Mouse (Mus musculus): ENCODE measurements around the gene Zfp595. TPM values are rescaled to one million over a fixed set of nuclear protein-coding genes. Genes with fewer than 3 reads are reported as not detected.

Gene Zfp595
- polyA plus RNA-seq, 1 experiment: 1.8 TPM

Other genes starting within 250 kb of the Zfp595 start
- gene Zfp708, start 234.6 kb downstream of the Zfp595 start, polyA plus RNA-seq (2012; ENCODE audit: insufficient read depth, insufficient read length, missing spikeins): 1.7 TPM in 1 of 2 replicates, not detected in the other
- gene Gm28557, start 224.0 kb downstream of the Zfp595 start, polyA plus RNA-seq (2012; ENCODE audit: insufficient read depth, insufficient read length, missing spikeins): 3.1 and 4.1 TPM in 2 replicates
- gene Rslcan18, start 216.3 kb downstream of the Zfp595 start, polyA plus RNA-seq (2012; ENCODE audit: insufficient read depth, insufficient read length, missing spikeins): 0.46 TPM in 1 of 2 replicates, not detected in the other
- 2.0 and 2.1 TPM in 2 replicates for gene Zfp759, start 210.9 kb downstream of the Zfp595 start, polyA plus RNA-seq (2012; ENCODE audit: insufficient read depth, insufficient read length, missing spikeins)
- gene Rsl1, start 159.4 kb downstream of the Zfp595 start, polyA plus RNA-seq (2012; ENCODE audit: insufficient read depth, insufficient read length, missing spikeins): 1.2 and 2.4 TPM in 2 replicates
- gene Zfp455, start 138.1 kb downstream of the Zfp595 start, polyA plus RNA-seq (2012; ENCODE audit: insufficient read depth, insufficient read length, missing spikeins): 0.54 and 0.59 TPM in 2 replicates
- gene Zfp458, start 54.1 kb downstream of the Zfp595 start, polyA plus RNA-seq (2012; ENCODE audit: insufficient read depth, insufficient read length, missing spikeins): 0.58 and 1.7 TPM in 2 replicates
- not detected in 2 replicates for gene Zfp457, start 26.1 kb downstream of the Zfp595 start, polyA plus RNA-seq (2012; ENCODE audit: insufficient read depth, insufficient read length, missing spikeins)
- not detected in 2 replicates for gene Gm28044, start 28.0 kb upstream of the Zfp595 start, polyA plus RNA-seq (2012; ENCODE audit: insufficient read depth, insufficient read length, missing spikeins)
- gene Zfp953, start 28.0 kb upstream of the Zfp595 start, polyA plus RNA-seq (2012; ENCODE audit: insufficient read depth, insufficient read length, missing spikeins): 1.1 and 1.3 TPM in 2 replicates
- 3.7 TPM in 1 of 2 replicates, not detected in the other for gene Gm28041, start 43.2 kb upstream of the Zfp595 start, polyA plus RNA-seq (2012; ENCODE audit: insufficient read depth, insufficient read length, missing spikeins)
- 0.59 and 1.9 TPM in 2 replicates for gene Zfp456, start 43.2 kb upstream of the Zfp595 start, polyA plus RNA-seq (2012; ENCODE audit: insufficient read depth, insufficient read length, missing spikeins)
- gene Zfp429, start 67.2 kb upstream of the Zfp595 start, polyA plus RNA-seq (2012; ENCODE audit: insufficient read depth, insufficient read length, missing spikeins): 0.67 and 2.1 TPM in 2 replicates
- gene Zfp459, start 88.8 kb upstream of the Zfp595 start, polyA plus RNA-seq (2012; ENCODE audit: insufficient read depth, insufficient read length, missing spikeins): 0.52 TPM in 1 of 2 replicates, not detected in the other
- gene Zfp874a, start 119.1 kb upstream of the Zfp595 start, polyA plus RNA-seq (2012; ENCODE audit: insufficient read depth, insufficient read length, missing spikeins): 9.5 and 15.8 TPM in 2 replicates
- gene Zfp874b, start 151.7 kb upstream of the Zfp595 start, polyA plus RNA-seq (2012; ENCODE audit: insufficient read depth, insufficient read length, missing spikeins): 6.2 and 10.3 TPM in 2 replicates
- 3.1 and 4.8 TPM in 2 replicates for gene Zfp58, start 168.0 kb upstream of the Zfp595 start, polyA plus RNA-seq (2012; ENCODE audit: insufficient read depth, insufficient read length, missing spikeins)
- not detected in 2 replicates for gene Gm26965, start 193.6 kb upstream of the Zfp595 start, polyA plus RNA-seq (2012; ENCODE audit: insufficient read depth, insufficient read length, missing spikeins)
- 50.5 and 55.8 TPM in 2 replicates for gene Zfp87, start 193.6 kb upstream of the Zfp595 start, polyA plus RNA-seq (2012; ENCODE audit: insufficient read depth, insufficient read length, missing spikeins)
- 2.1 and 5.4 TPM in 2 replicates for gene Zfp748, start 221.3 kb upstream of the Zfp595 start, polyA plus RNA-seq (2012; ENCODE audit: insufficient read depth, insufficient read length, missing spikeins)